Mouse (Mus musculus): ENCODE data around the gene Hcn1. TPM values are rescaled to one million over a fixed set of nuclear protein-coding genes. Genes with fewer than 3 reads are reported as not detected.

Gene Hcn1
- polyA plus RNA-seq, 2 experiments from 2014 or later = 0.04 TPM; not detected in 1

- no peak for ATAC-seq
Observed at GRCm38 (mm10) chr13:118028662-118029061, 426.5 kb downstream of the Hcn1 start.

- no peak for ATAC-seq
Observed at GRCm38 (mm10) chr13:118029579-118029978, 427.5 kb downstream of the Hcn1 start.

GRCm38 (mm10) chr13:118035598-118035997, 433.5 kb downstream of the Hcn1 start:
- no peak for ATAC-seq

Data from activated CD4-positive, CD25-positive, alpha-beta regulatory T cell, adult 4 months (primary cell).